Mouse (Mus musculus) stomach, postnatal 0 days (tissue): ENCODE data around the gene Smim20.

Experiments
- CTCF ChIP-seq: IDR thresholded peaks from 2 replicates; pipeline ENCODE4 v1.5.1; 2016; ENCODE audit warnings: antibody characterized with exemption, low read depth, mild to moderate bottlenecking, moderate library complexity
- EP300 ChIP-seq: optimal IDR thresholded peaks from 2 replicates; pipeline ENCODE3; 2016; ENCODE audit warnings: antibody characterized with exemption

DNA sequence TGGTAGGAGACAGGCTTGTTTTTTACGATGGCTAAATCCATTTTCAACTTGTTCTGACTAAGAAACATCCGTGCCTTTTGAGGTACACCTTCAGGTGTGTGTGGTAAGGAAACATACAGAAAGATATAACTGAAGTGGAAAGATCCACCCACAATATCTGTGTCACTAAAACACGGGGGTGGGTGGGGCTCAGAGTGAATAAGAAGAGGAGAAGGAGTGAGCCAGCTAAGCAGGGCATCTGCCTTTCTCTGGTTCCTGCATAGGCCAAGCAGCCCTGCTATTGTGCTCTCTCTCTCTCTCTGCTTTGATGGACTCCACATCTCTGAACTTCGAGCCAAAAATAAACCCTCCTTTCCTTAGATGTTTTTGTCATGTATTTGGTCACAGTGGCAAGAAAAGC is 38.1 kb downstream of the Smim20 start:
- TF ChIP-seq CTCF (no peak), EP300 (no peak)
